Mouse (Mus musculus) left cerebral cortex, adult 2 months (tissue): Measurements from ENCODE around the gene Olfr502. TPM values are rescaled to one million over a fixed set of nuclear protein-coding genes. Genes with fewer than 3 reads are reported as not detected.
"Not testable (repeated sequence)": the region's sequence is repeated elsewhere in the genome, so short reads cannot be mapped to it uniquely, and the experiment has no call there.

ENCODE experiments used
- DNase-seq, 2 experiments: peaks; one replicate each; pipeline ENCODE4 v3.0.0; 2021 to 2022; ENCODE audit warnings: low spot score in 2 of 2, mixed read lengths in 1 of 2; ENCODE audit errors: extremely low spot score in 1 of 2
- H3K27ac ChIP-seq: fragments of 200-600 bp; 2 replicates; pipeline ENCODE4 v1.8.1; 2022
- H3K4me3 ChIP-seq: fragments of 200-600 bp; 2 replicates; pipeline ENCODE4 v1.8.1; 2022
- CTCF ChIP-seq: fragments of 200-600 bp; IDR thresholded peaks from 2 replicates; pipeline ENCODE4 v1.8.1; 2022; ENCODE audit warnings: antibody characterized with exemption, mild to moderate bottlenecking, moderate library complexity
- intact Hi-C: fragments of 180-260 bp; cut with DNase I; formaldehyde crosslinking; loops from one replicate; pipeline ENCODE4 v1.15.1; 2025
- long read RNA-seq, 2 experiments: library from polyadenylated mRNA; stranded (forward); transcript quantifications; one replicate each; pipeline ENCODE4 v2.0.0; 2021; ENCODE audit warnings: borderline mapping rate in 2 of 2
- total RNA-seq, 2 experiments: library from RNA; stranded (reverse); gene quantifications; 2 replicates each; pipeline ENCODE4 v1.2.3; 2021

Olfr502 gene
- total RNA-seq, result not detected
- long read RNA-seq, experiment 1, result 0 reads
- long read RNA-seq, experiment 2, result 0 reads

GRCm38 (mm10) chr7:108524965-108525364 is at the start of gene Olfr502:
TSS of gene Olfr502 (minus strand) at chr7:108525065.
- no peak within 1 kb of the TSS for H3K27ac ChIP-seq
- H3K4me3 ChIP-seq, result no peak within 1 kb of the TSS
- TF ChIP-seq CTCF, result no peak
- intact Hi-C loops, result no loop called here
- no peak for DNase-seq

GRCm38 (mm10) chr7:108565693-108566092 is 40.8 kb upstream of the Olfr502 start, which contains the start of gene Olfr504:
TSS of gene Olfr504 (minus strand) at chr7:108565793.
- intact Hi-C loops, result no loop called here
- no peak for DNase-seq
- Histone ChIP-seq H3K27ac (no peak within 1 kb of the TSS), H3K4me3 (no peak within 1 kb of the TSS)
- no peak for TF ChIP-seq CTCF

GRCm38 (mm10) chr7:108544227-108544626 is 19.4 kb upstream of the Olfr502 start, which contains the start of gene Olfr503:
TSS of gene Olfr503 (plus strand) at chr7:108544527.
- DNase-seq, H3K27ac ChIP-seq, intact Hi-C loops, H3K4me3 ChIP-seq: not testable (repeated sequence)

- no peak for DNase-seq
- TF ChIP-seq CTCF, result no peak
- Histone ChIP-seq H3K4me3 (no peak overlapping the region), H3K27ac (no peak overlapping the region)
- intact Hi-C loops, result no loop called here
Observed at GRCm38 (mm10) chr7:108542416-108542815, 17.6 kb upstream of the Olfr502 start.

Other genes starting within 250 kb of the Olfr502 start
- gene Olfr490, start 236.1 kb downstream of the Olfr502 start, total RNA-seq, result not detected
- gene Olfr491, start 211.6 kb downstream of the Olfr502 start, total RNA-seq, result not detected
- not detected for gene Olfr492, start 201.4 kb downstream of the Olfr502 start, total RNA-seq
- gene Olfr493, start 178.1 kb downstream of the Olfr502 start, total RNA-seq, result not detected
- not detected for gene Olfr494, start 159.7 kb downstream of the Olfr502 start, total RNA-seq
- not detected for gene Olfr495, start 131.9 kb downstream of the Olfr502 start, total RNA-seq
- gene Olfr497, start 104.6 kb downstream of the Olfr502 start, total RNA-seq, result not detected
- not detected for gene Olfr498, start 59.7 kb downstream of the Olfr502 start, total RNA-seq
- gene Olfr503, start 19.5 kb upstream of the Olfr502 start, total RNA-seq, result not detected
- not detected for gene Olfr504, start 40.7 kb upstream of the Olfr502 start, total RNA-seq
- not detected for gene Olfr506, start 85.7 kb upstream of the Olfr502 start, total RNA-seq
- not detected for gene Olfr507, start 96.7 kb upstream of the Olfr502 start, total RNA-seq
- not detected for gene Olfr508, start 104.9 kb upstream of the Olfr502 start, total RNA-seq
- not detected for gene Olfr509, start 126.8 kb upstream of the Olfr502 start, total RNA-seq
- not detected for gene Olfr510, start 141.4 kb upstream of the Olfr502 start, total RNA-seq
- gene Olfr512, start 188.3 kb upstream of the Olfr502 start, total RNA-seq, result not detected
- not detected for gene Olfr513, start 225.9 kb upstream of the Olfr502 start, total RNA-seq